Mouse (Mus musculus): ENCODE results near the gene Wbp2. TPM values are rescaled to one million over a fixed set of nuclear protein-coding genes. Genes with fewer than 3 reads are reported as not detected.
A peak's percentile ranks its signal among the peaks of the same experiment; 100 is the strongest.

The Wbp2 gene
- polyA plus RNA-seq, 1 experiment from 2014 or later = 183 TPM

DNA sequence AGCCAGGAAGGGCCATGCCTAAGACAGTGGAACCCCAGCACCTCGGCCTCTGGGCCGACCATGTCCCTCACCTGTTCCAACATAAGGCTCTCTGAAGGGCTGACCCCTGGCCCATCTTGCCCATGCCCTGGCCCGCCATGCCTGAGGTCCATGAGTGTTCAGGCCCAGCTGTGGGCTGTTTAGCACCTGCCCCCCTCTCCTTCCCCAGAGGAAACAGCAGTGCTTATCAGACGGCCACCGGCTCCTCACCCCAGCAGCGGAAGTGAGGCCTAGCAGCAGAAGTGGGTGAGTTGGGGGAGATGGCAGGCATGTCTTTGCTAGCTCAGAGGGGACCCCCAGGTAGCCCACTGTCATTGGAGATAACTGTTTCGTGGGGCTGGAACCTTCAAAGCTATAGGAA is 10.0 kb downstream of the Wbp2 start:
- WGBS = 91% methylated on average over 7 of the region's 7 CpGs
- no peak overlapping the region for H3K4me3 ChIP-seq (ENCODE audit: low read length)
- H3K4me1 ChIP-seq (ENCODE audit: control insufficient read depth, insufficient read depth, low read depth, low read length) = peaks cover 7% of the 10 kb centered on the region
- ATAC-seq = no peak
- H3K4me2 ChIP-seq (ENCODE audit: low read length) = no peak overlapping the region
- H3K9ac ChIP-seq (ENCODE audit: low read depth, low read length) = no peak overlapping the region
- H3K36me3 ChIP-seq (ENCODE audit: control insufficient read depth, insufficient read depth, low read length) = peaks cover 20% of the 10 kb centered on the region
- H3K9me3 ChIP-seq (ENCODE audit: control insufficient read depth, low read length) = no peaks in the 10 kb centered on the region
- H3K27me3 ChIP-seq (replicated peaks; ENCODE audit: control insufficient read depth, insufficient read depth, low read length) = no peaks in the 10 kb centered on the region
- H3K27ac ChIP-seq (ENCODE audit: low read depth, low read length) = no peak overlapping the region

DNA sequence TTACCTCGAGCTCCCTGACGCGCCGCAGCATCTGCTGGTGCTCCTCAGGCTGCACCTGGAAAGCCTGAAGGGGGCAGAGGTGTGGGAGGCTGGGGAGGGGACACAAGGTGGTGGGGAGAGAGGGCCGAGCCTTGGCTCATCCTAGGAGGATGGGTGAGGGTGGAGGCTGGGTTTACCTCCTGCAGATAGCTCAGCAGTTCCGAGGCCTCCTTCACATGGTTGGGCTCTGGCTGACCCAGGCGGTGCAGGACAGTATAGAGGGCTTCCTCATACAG is 10.6 kb downstream of the Wbp2 start:
- no peak overlapping the region for H3K27ac ChIP-seq (ENCODE audit: low read depth, low read length)
- peaks cover 7% of the 10 kb centered on the region for H3K4me1 ChIP-seq (ENCODE audit: control insufficient read depth, insufficient read depth, low read depth, low read length)
- H3K4me3 ChIP-seq (ENCODE audit: low read length) = no peak overlapping the region
- ATAC-seq = no peak
- H3K36me3 ChIP-seq (ENCODE audit: control insufficient read depth, insufficient read depth, low read length) = peaks cover 16% of the 10 kb centered on the region
- no peaks in the 10 kb centered on the region for H3K27me3 ChIP-seq (replicated peaks; ENCODE audit: control insufficient read depth, insufficient read depth, low read length)
- H3K9me3 ChIP-seq (ENCODE audit: control insufficient read depth, low read length) = no peaks in the 10 kb centered on the region
- no peak overlapping the region for H3K9ac ChIP-seq (ENCODE audit: low read depth, low read length)
- no peak overlapping the region for H3K4me2 ChIP-seq (ENCODE audit: low read length)
- WGBS = 65% methylated on average over 7 of the region's 7 CpGs

DNA sequence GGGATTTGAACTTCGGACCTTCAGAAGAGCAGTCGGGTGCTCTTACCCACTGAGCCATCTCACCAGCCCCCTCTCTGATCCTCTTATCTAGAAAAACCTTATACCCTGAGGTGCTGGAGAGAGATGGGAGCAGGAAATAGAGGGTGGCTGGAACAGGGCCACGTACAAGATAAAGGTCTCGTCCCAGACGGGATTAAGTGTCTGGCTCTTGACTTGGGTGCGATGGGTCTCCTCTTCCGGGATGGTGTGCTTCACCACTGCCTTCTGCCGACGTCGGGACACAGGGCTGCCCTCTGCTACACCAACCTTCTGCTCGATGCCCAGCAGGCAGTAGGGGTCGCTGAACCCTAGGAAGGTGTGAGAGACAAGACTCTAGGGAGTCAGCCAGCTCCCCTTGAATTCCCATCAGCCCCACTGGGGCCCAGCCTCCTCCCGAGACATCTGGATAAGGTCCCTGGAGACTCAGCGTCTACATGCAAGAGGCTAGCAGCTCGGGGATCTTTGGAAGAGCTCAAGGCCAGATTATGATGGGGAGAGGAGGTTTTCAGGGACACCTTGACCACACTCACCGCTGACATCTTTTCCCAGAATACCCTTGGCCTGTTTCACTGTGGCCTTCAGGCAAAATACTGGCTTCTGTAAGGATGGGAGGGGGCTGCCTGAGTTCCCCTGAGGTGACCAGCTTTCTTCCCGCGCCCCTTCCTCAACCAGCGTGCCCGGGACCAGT is 11.1 kb downstream of the Wbp2 start:
- H3K27me3 ChIP-seq (replicated peaks; ENCODE audit: control insufficient read depth, insufficient read depth, low read length) = no peaks in the 10 kb centered on the region
- 63% methylated on average over 20 of the region's 20 CpGs for WGBS
- ATAC-seq = no peak

DNA sequence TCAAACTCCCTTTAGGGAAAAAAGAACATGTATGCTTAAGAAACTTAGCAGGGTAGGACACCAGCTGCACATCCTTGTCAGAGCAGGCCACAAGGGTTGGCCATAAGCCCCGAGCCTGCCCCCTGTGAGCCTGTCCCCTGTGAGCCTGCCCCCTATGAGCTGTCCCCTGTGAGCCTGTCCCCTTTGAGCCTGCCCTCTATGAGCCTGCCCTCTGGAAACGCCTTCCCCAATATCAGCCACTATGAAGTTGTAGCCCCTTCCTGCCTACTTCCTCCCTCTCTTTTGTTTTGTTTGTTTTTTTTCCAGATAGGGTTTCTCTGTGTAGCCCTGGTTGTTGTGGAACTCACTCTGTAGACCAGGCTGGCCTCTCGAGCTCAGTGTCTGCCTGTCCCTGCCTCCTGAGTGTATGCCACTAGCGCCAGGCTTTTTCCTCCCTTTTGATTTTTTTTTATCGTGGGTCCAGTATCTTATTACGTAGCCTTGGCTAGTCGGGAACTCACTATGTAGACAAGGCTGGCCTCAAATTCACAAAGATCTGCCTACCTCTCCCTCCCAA is 12.3 kb downstream of the Wbp2 start:
- Histone ChIP-seq H3K4me2 (ENCODE audit: low read length) (no peak overlapping the region), H3K27me3 (replicated peaks; ENCODE audit: control insufficient read depth, insufficient read depth, low read length) (no peaks in the 10 kb centered on the region), H3K9me3 (ENCODE audit: control insufficient read depth, low read length) (no peaks in the 10 kb centered on the region), H3K27ac (ENCODE audit: low read depth, low read length) (no peak overlapping the region), H3K9ac (ENCODE audit: low read depth, low read length) (no peak overlapping the region), H3K4me3 (ENCODE audit: low read length) (no peak overlapping the region), H3K4me1 (ENCODE audit: control insufficient read depth, insufficient read depth, low read depth, low read length) (peaks cover 7% of the 10 kb centered on the region), H3K36me3 (ENCODE audit: control insufficient read depth, insufficient read depth, low read length) (peaks cover 6% of the 10 kb centered on the region; the same call in 1 of the 2 replicates)
- ATAC-seq = no peak
- WGBS = 70% methylated on average over 7 of the region's 7 CpGs

More for the DNA sequence above, 11.1 kb downstream of the Wbp2 start:
- Histone ChIP-seq H3K4me3 (ENCODE audit: low read length) (no peak overlapping the region), H3K27ac (ENCODE audit: low read depth, low read length) (no peak overlapping the region), H3K4me2 (ENCODE audit: low read length) (no peak overlapping the region), H3K36me3 (ENCODE audit: control insufficient read depth, insufficient read depth, low read length) (peaks cover 14% of the 10 kb centered on the region), H3K9me3 (ENCODE audit: control insufficient read depth, low read length) (no peaks in the 10 kb centered on the region), H3K4me1 (ENCODE audit: control insufficient read depth, insufficient read depth, low read depth, low read length) (peaks cover 7% of the 10 kb centered on the region), H3K9ac (ENCODE audit: low read depth, low read length) (no peak overlapping the region)

DNA sequence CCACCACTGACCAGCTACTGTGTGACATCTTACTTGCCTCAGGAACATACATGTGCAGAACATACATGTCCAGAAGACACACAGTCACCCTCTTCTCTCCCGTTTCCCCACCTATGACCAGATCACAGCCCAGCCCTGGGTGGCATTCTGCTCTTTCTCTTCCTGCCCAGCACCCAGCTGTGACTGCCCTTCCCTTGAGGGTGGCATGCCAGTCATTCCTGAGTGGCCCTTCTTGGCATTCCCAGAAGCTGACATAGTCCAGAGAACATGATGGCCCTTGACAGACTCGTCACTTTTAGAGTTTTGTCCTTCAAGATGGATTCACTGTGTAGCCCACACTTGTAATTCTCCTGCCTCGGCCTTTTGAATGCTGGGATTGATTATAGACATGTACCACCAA is 14.2 kb downstream of the Wbp2 start:
- H3K4me1 ChIP-seq (ENCODE audit: control insufficient read depth, insufficient read depth, low read depth, low read length) = peaks cover under 1% of the 10 kb centered on the region; the same call in 1 of the 2 replicates
- no peaks in the 10 kb centered on the region for H3K36me3 ChIP-seq (ENCODE audit: control insufficient read depth, insufficient read depth, low read length)
- no peak overlapping the region for H3K27ac ChIP-seq (ENCODE audit: low read depth, low read length)
- ATAC-seq = no peak
- H3K9me3 ChIP-seq (ENCODE audit: control insufficient read depth, low read length) = no peaks in the 10 kb centered on the region
- no peak overlapping the region for H3K4me3 ChIP-seq (ENCODE audit: low read length)
- no peaks in the 10 kb centered on the region for H3K27me3 ChIP-seq (replicated peaks; ENCODE audit: control insufficient read depth, insufficient read depth, low read length)
- WGBS = 82% methylated on average over 3 of the region's 3 CpGs
- H3K4me2 ChIP-seq (ENCODE audit: low read length) = no peak overlapping the region
- no peak overlapping the region for H3K9ac ChIP-seq (ENCODE audit: low read depth, low read length)

DNA sequence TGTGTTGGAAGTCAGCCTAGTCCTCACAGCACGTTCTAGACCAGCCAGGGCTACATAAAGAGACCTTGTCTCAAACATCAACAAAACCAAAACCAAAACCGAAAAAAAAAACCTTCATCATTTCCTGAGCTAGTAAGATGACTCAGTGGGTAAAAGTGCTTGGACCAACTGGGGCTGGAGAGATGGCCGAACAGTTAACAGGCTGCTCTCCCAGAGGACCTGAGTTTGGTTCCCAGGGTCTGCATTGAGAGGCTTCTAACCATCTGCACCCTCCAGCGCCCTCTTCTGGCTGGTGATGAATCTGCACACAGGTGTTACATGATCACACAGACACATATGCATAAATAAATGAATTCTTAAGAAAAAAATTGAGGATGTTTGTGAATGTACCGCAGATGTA is 15.3 kb downstream of the Wbp2 start:
- Histone ChIP-seq H3K27me3 (replicated peaks; ENCODE audit: control insufficient read depth, insufficient read depth, low read length) (no peaks in the 10 kb centered on the region), H3K36me3 (ENCODE audit: control insufficient read depth, insufficient read depth, low read length) (no peaks in the 10 kb centered on the region), H3K4me2 (ENCODE audit: low read length) (no peak overlapping the region), H3K9ac (ENCODE audit: low read depth, low read length) (no peak overlapping the region), H3K4me3 (ENCODE audit: low read length) (no peak overlapping the region), H3K4me1 (ENCODE audit: control insufficient read depth, insufficient read depth, low read depth, low read length) (no peaks in the 10 kb centered on the region), H3K27ac (ENCODE audit: low read depth, low read length) (no peak overlapping the region), H3K9me3 (ENCODE audit: control insufficient read depth, low read length) (no peaks in the 10 kb centered on the region)
- 69% methylated on average over 5 of the region's 5 CpGs for WGBS
- no peak for ATAC-seq

DNA sequence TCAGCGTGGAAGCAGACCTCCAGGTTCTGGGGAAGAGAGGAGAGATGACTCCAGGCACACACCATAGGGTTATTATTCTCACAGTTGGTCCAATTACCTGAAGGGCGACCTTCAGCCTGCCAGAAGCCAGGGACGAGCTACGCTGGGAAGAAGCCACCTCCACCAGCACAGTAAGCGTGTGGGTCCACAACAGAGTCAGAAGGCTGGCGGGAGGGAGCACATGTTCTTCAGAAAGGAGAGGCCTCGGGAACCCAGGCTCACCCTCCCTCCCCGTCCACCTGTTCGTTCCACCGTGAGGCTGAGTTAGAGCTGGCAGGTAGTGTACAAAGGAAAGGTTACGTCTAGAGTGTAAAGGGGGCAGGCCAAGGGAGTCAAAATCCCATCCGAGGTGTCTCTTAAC is 21.4 kb downstream of the Wbp2 start:
- Histone ChIP-seq H3K36me3 (ENCODE audit: control insufficient read depth, insufficient read depth, low read length) (peaks cover 5% of the 10 kb centered on the region), H3K4me1 (ENCODE audit: control insufficient read depth, insufficient read depth, low read depth, low read length) (no peaks in the 10 kb centered on the region), H3K27ac (ENCODE audit: low read depth, low read length) (no peak overlapping the region), H3K27me3 (replicated peaks; ENCODE audit: control insufficient read depth, insufficient read depth, low read length) (no peaks in the 10 kb centered on the region), H3K9ac (ENCODE audit: low read depth, low read length) (no peak overlapping the region), H3K4me3 (ENCODE audit: low read length) (no peak overlapping the region), H3K9me3 (ENCODE audit: control insufficient read depth, low read length) (no peaks in the 10 kb centered on the region), H3K4me2 (ENCODE audit: low read length) (no peak overlapping the region)
- ATAC-seq = no peak
- 85% methylated on average over 12 of the region's 12 CpGs for WGBS

DNA sequence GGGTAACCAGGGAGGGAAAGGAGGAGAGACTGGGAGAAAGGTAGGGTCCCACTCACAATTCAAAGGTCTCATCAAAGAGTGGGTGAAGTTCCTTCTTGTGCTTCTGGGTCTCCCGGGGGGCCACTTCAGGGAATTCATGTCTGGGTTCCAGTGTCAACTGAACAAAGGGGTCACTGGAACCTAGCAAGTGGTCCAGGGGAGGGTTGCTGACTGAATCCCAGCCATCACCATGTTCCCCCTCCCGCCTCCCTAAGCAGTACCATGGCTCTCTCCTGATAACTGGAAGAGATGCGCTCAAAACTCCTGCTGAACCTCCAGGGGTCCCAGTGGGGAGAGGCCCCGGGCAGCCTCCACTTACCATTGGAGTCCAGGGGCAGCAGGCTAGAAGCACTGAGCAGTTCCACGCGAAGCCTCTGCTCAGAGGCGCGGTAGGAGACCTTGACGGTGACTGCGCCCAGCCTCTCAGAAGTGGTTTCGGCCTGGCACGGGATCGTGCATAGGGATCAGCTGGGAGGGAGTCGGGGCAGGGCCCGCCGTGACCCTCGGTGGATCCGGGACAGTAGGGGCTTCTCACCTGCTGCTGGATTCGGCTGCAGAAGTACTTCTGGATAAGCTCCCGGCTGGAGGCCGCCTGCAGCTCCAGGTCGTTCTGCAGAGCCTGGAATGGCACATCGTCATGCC is 22.5 kb downstream of the Wbp2 start:
- 66% methylated on average over 23 of the region's 23 CpGs for WGBS
- H3K27me3 ChIP-seq (replicated peaks; ENCODE audit: control insufficient read depth, insufficient read depth, low read length) = no peaks in the 10 kb centered on the region
- no peak overlapping the region for H3K27ac ChIP-seq (ENCODE audit: low read depth, low read length)
- H3K36me3 ChIP-seq (ENCODE audit: control insufficient read depth, insufficient read depth, low read length) = peaks cover 13% of the 10 kb centered on the region
- H3K4me3 ChIP-seq (ENCODE audit: low read length) = no peak overlapping the region
- H3K4me1 ChIP-seq (ENCODE audit: control insufficient read depth, insufficient read depth, low read depth, low read length) = no peaks in the 10 kb centered on the region
- ATAC-seq = no peak
- no peaks in the 10 kb centered on the region for H3K9me3 ChIP-seq (ENCODE audit: control insufficient read depth, low read length)
- no peak overlapping the region for H3K4me2 ChIP-seq (ENCODE audit: low read length)
- no peak overlapping the region for H3K9ac ChIP-seq (ENCODE audit: low read depth, low read length)

DNA sequence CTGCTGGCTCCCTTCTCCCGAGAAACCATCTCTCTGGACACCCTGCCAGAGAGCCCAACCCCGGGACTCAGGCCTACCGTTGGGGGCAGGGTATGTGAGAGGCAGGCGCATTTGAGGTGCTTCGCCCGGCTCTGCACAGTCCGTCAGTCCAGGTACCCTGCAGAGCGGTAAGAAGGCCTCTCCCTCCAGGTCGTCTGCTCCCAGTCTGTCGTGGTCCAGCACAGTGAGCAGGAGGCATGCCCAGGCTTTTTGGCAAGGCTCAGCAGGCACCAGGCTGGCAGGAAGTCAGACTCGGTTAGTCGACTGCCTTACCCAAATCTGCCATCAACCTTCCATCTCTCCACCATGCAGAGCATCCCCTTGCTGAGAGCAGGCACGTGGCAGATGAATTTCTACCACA is 23.2 kb downstream of the Wbp2 start:
- Histone ChIP-seq H3K4me1 (ENCODE audit: control insufficient read depth, insufficient read depth, low read depth, low read length) (no peaks in the 10 kb centered on the region), H3K9me3 (ENCODE audit: control insufficient read depth, low read length) (no peaks in the 10 kb centered on the region), H3K9ac (ENCODE audit: low read depth, low read length) (peak overlapping the region; percentile 12; the same call in 1 of the 2 replicates), H3K4me3 (ENCODE audit: low read length) (no peak overlapping the region), H3K36me3 (ENCODE audit: control insufficient read depth, insufficient read depth, low read length) (peaks cover 16% of the 10 kb centered on the region), H3K27ac (ENCODE audit: low read depth, low read length) (no peak overlapping the region), H3K27me3 (replicated peaks; ENCODE audit: control insufficient read depth, insufficient read depth, low read length) (no peaks in the 10 kb centered on the region), H3K4me2 (ENCODE audit: low read length) (no peak overlapping the region)
- WGBS = 62% methylated on average over 13 of the region's 13 CpGs
- no peak for ATAC-seq
